Mouse (Mus musculus) lung, postnatal 10 days (tissue): ENCODE data around the gene Smc1a.

ENCODE experiments used
- DNase-seq: peaks from one replicate; pipeline ENCODE4 v3.0.0; 2021

Smc1a gene

DNA sequence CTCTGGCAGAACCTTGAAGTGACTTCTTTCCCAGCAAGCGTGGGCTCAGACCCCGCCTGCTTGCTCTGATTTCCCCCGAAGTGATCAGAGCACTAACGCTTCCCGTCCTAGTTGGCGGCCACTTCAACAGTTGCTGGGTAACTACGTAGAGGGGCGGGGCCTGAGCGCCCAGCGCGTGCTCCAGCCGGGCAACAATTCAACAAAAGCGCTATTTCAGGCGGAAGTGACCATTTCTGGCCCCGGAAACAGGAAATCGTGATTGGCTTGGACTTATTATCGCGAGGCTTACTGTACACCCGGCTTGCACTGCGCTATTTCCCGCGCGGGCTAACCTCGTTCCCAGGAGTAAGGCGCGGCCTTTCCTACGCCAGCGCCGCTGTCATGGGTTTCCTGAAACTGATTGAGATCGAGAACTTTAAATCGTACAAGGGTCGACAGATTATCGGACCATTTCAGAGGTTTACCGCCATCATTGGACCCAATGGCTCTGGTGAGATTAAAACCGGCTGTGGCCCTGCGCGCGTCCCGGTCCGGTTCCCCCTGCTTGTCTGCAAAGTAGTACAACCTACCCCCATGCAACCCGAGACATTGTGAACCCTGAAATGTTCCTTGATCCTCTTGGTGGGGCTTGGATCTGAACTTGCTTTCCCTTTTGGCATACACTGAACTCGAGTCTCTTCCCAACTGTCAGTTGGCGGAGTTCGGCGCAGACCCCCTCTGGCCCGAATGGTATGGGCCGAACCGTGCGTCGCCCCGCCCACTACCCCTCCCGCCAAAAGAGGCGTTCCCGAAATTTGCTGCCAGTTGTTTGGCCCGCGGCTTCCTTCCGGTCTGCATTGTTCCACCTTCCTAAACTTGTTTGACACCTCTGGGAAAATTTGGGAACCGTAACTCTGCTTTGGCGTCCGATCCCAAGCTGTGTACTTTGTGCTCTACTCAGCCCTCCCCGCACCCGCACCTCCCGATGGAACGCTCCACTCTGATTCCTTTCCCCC lies at the start of gene Smc1a, which contains the start of gene Ribc1:
TSS of gene Smc1a (plus strand) at position 278 of the 995 bp plus-strand sequence.
TSS of gene Ribc1 (minus strand) at position 145 of the 995 bp plus-strand sequence.
- DNase-seq = peak; percentile 95

DNA sequence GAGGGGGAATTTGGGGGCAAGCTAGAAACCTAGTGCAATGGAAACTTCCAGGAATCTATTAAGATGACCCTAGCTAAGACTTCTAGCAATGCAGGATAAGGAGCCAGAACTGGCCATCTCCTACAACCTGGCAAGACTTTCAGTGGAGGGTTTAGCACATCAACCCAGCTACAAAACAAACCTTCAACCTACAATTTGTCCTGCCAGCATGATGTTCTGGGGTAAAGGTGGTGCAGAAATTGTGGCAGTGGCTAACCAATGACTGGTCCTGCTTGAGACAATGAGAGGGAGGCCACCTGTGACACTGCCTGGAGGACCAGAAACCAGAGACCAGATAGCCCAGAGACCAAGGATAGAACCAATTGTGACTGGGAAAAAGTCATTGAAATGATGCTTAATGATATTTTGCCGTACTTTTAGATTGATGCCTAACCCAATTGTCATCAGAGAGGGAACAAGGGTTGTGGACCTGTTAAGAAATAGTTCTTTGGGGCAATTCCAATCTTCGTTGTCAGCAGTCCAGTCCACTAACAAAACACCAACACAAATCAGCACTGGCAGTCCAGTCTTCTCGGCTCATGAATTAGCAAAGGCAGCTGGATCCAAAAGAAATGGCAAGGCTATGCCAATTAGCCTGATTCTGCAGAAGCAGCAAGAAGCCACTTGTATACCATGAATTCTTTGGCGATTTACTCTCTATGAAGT lies 17.1 kb upstream of the Smc1a start:
- no peak for DNase-seq

DNA sequence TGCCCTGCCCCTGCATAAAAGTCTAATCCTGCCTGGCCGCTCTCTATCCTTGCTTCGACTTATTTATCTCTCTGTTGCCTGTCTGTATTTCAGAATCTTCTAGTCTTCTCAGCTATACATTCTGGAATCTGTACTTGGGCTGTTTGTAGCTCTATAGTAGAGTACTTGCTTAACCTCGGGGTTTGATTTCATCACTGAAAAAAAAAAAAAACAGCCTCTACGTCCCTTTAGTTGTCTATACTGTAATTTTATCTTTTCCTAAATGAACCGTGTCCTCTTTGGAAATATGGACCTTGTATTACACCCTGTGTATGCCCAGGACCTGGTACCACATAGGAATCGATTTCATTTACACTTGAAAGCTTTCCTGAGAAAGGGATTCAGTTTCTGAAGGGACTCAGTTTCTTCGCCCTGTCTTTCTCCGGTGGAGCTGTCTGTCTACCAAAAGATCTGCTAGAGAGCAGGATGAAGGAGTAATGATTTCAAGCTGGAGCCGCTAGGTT lies 15.0 kb upstream of the Smc1a start:
- no peak for DNase-seq

DNA sequence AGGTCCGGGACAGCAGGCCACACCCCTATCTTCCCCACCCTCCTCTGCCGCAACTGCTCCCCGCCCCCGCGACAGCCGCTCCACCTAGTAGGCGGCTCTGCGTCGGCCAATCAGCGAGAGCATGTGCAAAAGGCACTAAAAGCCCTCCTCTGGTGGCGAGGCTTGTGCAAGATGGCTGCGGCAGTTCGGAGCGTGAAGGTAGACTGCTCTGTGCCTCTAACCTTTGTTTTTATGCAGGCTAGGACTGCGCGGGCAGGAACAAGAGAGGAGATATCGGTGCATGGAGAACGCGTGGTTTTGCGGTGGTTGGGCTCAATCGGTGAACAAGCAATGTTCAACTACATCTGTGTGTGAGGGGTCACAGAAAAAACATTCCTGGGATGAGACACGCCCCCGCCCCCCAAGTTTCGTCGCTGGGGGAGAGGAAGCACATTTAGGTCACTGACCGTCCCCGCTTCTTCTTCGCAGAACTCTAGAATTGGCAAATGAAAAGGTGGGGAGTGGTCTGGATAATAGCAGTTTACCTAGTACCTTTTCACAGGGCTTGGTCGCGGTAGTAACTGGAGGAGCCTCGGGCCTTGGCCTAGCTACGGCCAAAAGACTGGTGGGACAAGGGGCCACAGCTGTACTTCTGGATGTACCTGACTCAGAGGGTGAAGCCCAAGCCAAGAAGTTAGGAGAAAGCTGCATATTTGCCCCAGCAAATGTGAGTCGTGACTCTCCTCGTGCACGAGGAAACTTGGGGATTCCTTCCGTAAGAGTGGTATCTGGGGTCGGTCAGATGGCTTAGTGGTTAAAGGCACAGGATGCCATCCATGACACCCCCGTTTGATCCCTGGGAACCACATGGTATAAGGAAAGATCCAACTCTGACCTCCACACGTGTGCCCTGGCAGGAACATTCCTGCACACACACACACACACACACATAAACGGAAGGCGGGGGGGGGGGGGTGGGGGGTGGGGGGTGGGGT lies 14.2 kb upstream of the Smc1a start, which contains the start of gene Hsd17b10:
TSS of gene Hsd17b10 (plus strand) at position 109 of the 974 bp plus-strand sequence.
- peak; percentile 92 for DNase-seq

DNA sequence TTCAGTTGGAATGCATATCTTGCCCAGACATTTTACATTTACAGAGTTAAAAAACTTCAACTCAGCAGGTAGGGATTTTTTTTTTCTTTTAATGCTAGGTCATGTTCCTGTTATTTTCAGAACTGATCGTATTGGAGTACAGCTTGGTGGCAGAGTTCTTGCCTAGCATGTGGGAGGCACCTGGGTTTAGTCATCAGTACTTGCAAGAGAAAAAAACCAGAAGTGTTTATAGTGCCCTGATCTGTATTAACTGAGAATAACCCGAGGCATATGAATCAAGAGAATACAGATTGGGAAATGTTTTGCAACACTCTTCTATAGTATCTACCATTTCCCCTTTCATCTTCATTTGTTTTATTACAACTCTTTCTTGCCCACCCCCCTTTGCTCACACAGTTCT lies 13.4 kb upstream of the Smc1a start:
- DNase-seq = no peak

DNA sequence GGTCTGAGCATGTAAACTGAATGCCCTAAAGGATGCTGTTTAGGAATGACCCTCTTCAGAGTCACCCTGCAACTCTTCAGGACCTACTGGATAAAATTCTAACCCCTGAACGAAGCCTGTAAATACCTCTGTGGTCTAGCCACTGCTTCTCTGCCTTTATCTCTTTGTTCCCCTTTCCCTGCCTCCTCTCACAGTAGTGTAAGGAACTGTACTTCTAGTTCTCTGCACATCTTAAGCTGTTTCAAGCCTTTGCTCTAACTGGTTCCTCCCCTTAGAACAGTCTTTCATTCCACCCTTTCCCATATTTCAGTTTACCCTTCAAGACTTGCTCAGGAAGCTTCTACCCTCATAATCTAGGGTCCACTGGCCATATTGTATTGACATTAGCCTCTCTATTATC lies 8.4 kb upstream of the Smc1a start:
- DNase-seq = no peak

DNA sequence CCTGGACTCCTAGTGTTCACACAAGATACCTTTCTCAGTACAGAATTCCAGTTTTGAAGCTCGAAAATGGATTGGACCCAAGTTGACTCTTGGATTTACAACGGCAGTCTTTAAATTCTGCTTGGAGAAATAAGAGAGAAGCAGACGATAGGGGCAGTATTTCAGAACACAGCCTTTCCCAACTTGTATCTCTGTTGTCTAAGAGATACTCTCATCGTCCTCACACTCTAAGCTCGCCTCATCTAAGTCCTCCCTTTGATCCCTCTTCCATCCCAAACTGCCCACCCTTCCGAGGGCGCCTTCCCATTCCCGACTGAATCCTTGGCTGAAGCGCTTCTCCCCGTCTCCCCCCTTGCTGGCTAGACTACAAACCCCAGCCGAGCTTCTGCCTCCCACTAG lies 477 bp upstream of the Smc1a start:
- DNase-seq = no peak

DNA sequence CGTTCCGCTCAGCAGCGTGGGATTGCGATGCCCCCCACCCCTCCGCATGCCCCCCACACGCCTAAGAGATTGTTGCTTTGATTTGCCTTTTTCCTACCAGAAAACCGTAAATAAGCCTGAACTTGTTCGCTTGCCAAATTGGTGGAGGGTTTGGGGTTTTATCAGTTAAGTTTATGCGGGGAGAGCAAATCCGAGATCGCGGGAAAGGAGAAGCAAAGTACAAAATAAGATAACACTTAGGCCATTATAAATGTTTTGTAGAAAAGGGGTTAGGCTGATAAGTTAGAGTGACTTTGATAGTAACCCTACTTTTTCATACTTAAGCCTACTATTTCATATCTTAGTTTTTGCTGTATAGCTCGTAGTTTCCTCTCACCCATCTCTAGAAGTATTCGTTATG lies 958 bp downstream of the Smc1a start:
- DNase-seq = no peak

DNA sequence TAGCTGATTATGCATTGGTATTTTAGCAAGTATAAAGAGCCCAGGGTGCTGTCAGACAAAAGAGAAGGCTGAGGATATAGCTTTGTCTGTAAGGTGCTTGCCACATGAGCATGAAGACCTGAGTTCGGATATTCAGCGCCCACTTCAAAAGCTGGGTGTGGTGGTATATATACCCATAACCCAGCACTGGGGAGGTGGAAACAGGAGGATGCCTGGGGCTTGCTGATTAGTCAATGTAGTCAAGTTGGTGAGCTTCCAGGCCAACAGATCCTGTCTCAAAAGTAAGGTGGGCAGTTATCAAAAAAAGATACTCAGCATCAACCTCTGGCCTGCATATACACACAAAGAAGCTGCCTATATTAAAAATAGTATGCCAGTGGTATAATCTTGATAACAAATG lies 3.1 kb downstream of the Smc1a start:
- no peak for DNase-seq

DNA sequence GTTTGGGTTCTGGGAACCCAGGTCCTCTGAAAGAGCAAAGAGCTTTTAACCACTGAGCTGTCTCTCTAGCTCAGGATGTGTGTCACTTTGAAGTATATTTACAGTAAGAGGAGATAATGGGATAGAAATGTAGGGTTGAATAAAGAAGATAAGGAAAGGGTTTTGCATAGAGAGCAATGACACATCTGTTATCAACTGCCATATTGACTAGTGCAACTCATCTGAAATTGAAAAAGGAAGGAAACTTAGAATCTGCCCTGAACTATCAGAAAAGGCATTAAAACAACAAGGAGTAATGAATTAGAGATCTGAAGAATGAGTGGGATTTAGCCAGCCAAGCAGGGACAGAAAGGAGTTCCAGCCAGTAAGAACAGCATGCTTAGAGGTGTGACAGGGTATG lies 23.6 kb downstream of the Smc1a start:
- DNase-seq = no peak

DNA sequence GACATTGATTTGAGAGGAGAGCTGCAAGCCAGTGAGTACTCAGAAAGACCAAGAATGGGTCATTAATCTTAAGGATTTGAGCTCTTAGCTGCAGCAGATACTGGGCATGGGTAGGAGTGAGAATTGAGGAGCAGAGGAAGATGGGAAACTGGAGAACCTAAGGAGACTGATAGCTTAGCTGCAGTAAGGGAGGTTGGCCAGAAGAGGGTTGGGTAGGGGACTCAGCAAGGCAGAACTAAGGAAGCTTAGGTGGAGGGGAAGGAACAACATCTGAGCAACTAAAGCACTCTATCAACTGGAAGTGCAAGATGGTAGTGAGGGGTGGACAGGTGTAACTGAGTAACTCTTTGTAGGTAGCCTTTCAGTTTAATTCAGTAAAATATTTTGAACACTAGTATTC lies 31.0 kb downstream of the Smc1a start:
- no peak for DNase-seq

DNA sequence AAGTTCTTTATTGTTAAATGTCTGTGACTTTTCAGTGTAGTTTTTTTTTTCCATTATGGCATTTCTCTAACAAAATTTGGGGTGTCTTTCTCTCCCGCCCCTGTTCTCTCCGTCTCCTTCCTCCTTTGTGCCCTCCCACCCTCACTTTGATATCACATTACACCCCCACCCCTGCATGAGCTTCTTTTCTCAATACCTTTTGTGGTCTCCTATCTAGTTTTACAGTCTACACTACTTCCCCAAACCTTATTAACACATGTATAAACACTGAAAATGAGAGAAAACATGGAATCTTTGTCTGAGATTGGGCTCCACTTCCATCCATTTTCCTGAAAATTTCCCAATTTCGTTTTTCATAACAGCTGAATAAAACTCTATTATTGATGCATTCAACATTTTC lies 36.3 kb downstream of the Smc1a start:
- no peak for DNase-seq

DNA sequence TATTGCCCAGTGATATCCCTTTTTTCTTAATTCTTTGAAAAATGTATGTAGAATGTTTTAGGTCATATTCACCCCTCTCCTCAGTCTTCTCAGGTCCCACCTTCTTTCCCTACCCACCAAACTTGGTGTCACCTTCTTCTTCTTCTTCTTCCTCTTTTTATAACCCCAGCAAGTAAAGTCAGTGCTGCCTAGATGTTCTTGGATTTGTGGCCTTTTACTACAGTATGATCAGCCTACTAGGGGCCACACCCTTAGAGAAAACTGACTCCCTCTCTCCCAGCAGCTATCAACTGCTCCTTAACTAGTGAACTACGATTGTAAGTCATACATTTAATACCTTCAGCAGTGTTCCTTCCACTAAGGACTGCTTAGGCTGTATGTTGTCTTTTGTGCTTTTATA lies 37.9 kb downstream of the Smc1a start:
- no peak for DNase-seq

DNA sequence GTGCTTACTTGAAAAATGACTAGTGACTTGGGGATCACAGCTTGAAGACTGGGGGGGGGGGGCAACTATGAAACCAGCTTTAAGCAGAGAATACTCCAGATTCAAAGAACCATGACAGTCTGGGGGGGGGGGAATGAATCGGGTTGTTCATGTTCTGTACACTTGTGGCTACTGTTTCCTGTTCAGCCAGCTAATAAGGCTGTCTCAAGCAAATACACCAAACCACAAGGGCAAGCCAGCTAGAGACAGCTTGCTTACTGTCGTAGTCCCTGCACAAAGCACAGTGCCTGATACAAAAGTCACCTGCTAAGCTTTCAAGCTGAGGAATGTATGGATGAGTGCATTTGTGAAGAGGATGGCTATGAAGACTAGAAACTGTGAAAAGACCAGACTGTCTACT lies 49.4 kb downstream of the Smc1a start:
- DNase-seq = no peak

DNA sequence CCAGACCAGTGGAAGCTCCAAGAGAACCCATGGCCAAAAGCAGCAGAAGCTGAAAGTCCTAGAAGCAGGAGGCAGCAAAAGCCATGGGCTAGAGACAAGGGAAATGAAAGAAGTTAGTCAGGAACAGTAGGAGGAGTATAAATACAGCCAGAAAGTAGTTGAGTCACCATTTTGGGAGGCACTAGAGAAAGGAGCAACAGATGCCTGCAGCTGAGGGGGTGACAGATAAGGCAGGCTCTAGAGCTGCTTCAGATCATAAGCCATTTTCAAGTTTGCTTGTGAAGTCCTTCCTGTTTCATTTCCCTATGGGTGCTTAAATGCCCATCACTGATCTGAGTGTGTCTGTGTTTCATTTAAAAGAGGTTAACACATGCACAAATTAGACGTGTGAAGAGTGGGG lies 51.6 kb downstream of the Smc1a start:
- no peak for DNase-seq

DNA sequence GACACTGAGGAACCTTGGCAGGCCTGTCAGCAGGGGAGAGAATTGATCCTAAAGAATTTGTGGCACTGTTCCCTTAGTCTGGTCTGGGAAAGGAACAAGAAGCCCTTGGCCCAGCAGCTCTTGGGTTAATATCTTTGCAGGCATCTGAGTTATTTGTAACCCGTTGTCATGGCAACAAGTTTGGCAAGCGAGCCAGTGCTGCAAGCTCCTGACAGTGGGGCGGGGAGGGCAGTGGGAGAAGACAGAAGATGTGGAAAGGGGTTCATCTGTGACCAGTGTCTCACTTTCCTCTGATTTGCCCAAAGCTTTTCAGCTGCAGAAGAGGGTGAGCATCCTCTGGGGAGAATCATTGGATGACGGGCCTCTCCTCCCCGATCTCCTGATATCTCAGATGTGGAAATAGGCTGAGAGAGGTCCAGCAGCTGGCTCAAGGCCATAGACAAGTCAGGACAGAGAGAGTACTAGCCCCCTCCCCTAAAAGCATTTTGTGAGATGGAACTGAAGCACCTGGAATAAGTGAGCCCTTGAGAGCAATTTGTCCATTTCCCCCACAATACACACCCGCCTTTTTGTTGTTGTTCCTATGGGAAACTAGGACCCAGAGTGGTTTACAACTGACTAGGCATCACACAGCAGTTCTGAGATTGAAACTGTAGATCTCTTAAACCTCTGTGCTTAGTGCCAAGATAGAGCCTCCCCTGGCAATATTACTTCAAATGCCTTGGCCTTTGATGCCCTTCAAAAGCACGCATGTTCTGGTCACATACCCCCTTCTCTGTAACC lies 73.8 kb downstream of the Smc1a start:
- peak; percentile 71 for DNase-seq

DNA sequence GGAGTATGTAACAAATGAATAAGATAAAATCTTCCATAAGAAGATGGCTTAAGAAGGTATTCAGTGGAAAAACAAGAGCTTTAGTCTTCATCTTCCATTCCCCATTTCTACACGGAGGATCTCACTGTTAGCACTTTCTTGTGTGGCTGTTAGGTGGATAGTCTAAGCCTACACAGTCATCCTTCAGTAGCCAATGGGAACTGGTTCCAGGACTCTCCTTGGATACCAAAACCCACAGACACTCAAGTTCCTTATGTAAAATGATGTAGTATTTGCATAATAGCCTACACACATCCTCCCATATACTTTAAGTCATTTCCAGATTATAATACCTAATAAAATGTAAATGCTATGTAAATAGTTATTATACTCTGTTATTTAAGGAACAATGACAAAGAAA lies 81.3 kb downstream of the Smc1a start:
- DNase-seq = no peak
